Mouse (Mus musculus) cerebellum, adult 2 months (tissue): ENCODE results near the gene Cxcr5. TPM values are rescaled to one million over a fixed set of nuclear protein-coding genes. Genes with fewer than 3 reads are reported as not detected.
A peak's percentile ranks its signal among the peaks of the same experiment; 100 is the strongest.

Experiments used
- DNase-seq, 2 experiments: peaks; one replicate each; pipeline ENCODE4 v3.0.0; 2021
- H3K27ac ChIP-seq: fragments of 200-500 bp; 2 replicates; pipeline ENCODE4 v1.5.1; 2012; ENCODE audit warnings: low read length, control low read depth, inconsistent platforms; ENCODE audit not compliant: insufficient read depth
- H3K27me3 ChIP-seq: fragments of 200-500 bp; 2 replicates; pipeline ENCODE4 v1.6.1; 2012; ENCODE audit warnings: inconsistent platforms, mild to moderate bottlenecking, low read length, moderate library complexity; ENCODE audit not compliant: control insufficient read depth, insufficient read depth
- H3K4me1 ChIP-seq: fragments of 200-500 bp; 2 replicates; pipeline ENCODE4 v1.6.1; 2011; ENCODE audit warnings: low read length; ENCODE audit not compliant: control insufficient read depth, insufficient read depth
- H3K4me3 ChIP-seq: fragments of 200-500 bp; replicated peaks from 2 replicates; pipeline ENCODE3; 2011; ENCODE audit warnings: mild to moderate bottlenecking, low read depth, low read length, control low read depth; ENCODE audit not compliant: insufficient read depth
- CTCF ChIP-seq: fragments of 200-500 bp; IDR thresholded peaks from 2 replicates; pipeline ENCODE4 v1.5.1; 2011; ENCODE audit warnings: low read depth, mild to moderate bottlenecking, control low read depth, low read length, moderate library complexity, borderline replicate concordance; ENCODE audit not compliant: insufficient read depth
- POLR2A ChIP-seq: fragments of 200-500 bp; IDR thresholded peaks from 2 replicates; pipeline ENCODE4 v1.6.1; 2011; ENCODE audit warnings: low read length, control low read depth, borderline replicate concordance; ENCODE audit not compliant: insufficient read depth
- WGBS: fragments of 180-500 bp; shearing (Covaris S2); methylation state at CpG from one replicate; pipeline ENCODE4 v1.1.7; 2018; 5-methylcytosine and 5-hydroxymethylcytosine counted together
- polyA plus RNA-seq: library from polyadenylated mRNA; depleted of rRNA; stranded (reverse); fragments of >200 nt; gene quantifications from 2 replicates; pipeline ENCODE4 v1.2.3, GENCODE M21; 2012

Cxcr5 gene
- polyA plus RNA-seq, 1 experiment = 0.20 TPM

DNA sequence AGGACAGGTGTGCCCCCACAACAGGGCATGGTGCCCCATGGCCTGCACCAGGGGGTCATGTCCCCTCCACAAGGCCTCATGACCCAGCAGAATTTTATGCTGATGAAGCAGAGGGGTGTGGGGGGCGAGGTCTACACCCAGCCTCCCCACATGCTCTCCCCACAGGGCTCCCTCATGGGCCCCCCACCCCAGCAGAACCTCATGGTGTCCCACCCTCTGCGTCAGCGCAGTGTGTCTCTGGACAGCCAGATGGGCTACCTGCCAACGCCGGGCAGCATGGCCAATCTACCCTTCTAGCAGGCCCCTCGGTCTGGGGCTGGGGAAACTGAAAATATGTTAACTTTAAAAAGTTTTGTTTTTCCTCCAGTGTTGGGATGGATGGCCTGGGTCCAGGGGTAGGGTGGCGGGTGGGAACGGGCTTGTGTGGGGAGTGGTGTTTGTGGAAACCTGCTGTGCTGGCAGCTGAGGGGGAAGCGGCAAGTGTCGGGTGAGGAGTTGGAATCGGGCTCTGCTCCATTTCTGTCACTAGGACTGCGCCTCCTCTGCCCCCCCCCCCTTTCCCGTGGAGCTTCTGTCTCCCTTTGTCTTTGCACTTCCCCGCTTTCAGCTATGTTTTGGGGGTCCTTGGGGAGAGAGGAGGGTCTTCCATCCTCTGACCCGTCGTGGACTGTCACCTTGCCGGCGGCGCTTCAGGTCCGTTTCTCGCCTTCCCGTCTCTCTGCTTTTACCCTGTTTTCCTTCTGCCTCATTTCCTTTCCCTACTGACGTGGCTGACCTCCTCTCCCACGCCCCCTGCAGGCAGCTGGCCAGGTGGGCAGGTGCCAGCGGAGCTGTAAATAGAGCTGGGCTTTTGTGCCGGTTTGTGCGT is 52.0 kb downstream of the Cxcr5 start:
- DNase-seq = peak; percentile 91 to 92
- Histone ChIP-seq H3K4me3 (peak overlapping the region; percentile 50), H3K27ac (peak overlapping the region; percentile 55; the same call in 1 of the 2 replicates), H3K27me3 (no peaks in the 10 kb centered on the region), H3K4me1 (peaks cover 39% of the 10 kb centered on the region)
- 1% methylated on average over 27 of the region's 27 CpGs for WGBS
- TF ChIP-seq CTCF = no peak; the same call in 1 of the 2 replicates

DNA sequence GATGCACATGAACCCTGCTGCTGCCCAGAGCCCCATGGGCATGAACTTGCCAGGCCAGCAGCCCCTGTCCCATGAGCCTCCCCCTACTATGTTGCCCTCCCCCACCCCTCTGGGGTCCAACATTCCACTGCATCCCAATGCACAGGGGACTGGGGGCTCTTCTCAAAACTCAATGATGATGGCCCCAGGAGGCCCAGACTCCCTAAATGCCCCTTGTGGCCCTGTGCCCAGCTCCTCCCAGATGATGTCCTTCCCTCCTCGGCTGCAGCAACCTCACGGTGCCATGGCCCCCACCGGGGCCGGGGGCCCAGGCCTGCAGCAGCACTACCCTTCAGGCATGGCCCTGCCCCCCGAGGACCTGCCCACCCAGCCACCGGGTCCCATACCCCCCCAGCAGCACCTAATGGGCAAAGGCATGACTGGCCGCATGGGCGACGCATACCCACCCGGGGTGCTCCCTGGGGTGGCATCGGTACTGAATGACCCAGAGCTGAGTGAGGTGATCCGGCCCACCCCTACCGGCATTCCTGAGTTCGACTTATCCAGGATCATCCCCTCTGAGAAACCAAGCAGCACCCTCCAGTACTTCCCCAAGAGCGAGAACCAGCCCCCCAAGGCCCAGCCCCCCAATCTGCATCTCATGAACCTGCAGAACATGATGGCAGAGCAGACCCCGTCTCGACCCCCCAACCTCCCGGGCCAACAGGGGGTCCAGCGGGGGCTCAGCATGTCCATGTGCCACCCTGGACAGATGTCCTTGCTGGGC is 52.8 kb downstream of the Cxcr5 start:
- Histone ChIP-seq H3K27me3 (no peaks in the 10 kb centered on the region), H3K4me1 (peaks cover 39% of the 10 kb centered on the region), H3K27ac (0 out of 2 replicates have a peak overlapping the region, but pooled peaks have one; percentile 8), H3K4me3 (no peak overlapping the region)
- DNase-seq = peak; percentile 29 to 38
- TF ChIP-seq POLR2A = no peak
- no peak for TF ChIP-seq CTCF
- 37% methylated on average over 19 of the region's 19 CpGs for WGBS

DNA sequence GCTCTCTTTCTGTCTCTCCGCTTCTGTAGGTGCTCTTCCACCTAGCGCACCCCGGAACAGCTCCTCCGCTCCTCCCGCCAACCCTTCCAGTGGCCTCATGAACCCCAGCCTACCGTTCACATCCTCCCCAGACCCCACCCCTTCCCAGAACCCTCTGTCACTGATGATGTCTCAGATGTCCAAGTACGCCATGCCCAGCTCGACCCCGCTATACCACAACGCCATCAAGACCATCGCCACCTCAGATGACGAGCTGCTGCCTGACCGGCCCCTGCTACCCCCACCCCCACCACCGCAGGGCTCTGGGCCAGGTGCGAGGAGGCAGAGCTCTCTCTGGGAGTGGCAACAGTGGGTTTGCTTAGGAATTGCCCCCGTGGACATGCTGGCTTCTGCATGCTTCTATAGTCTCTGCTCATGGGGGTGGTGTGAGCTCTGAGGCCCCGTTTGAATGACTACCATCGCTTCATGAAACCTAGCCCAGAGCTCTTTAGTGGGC is 53.5 kb downstream of the Cxcr5 start:
- H3K4me1 ChIP-seq = peaks cover 39% of the 10 kb centered on the region
- DNase-seq = peak; percentile 22 to 35
- H3K4me3 ChIP-seq = no peak overlapping the region
- TF ChIP-seq POLR2A (no peak), CTCF (no peak)
- 75% methylated on average over 18 of the region's 18 CpGs for WGBS
- H3K27me3 ChIP-seq = no peaks in the 10 kb centered on the region
- no peak overlapping the region for H3K27ac ChIP-seq

DNA sequence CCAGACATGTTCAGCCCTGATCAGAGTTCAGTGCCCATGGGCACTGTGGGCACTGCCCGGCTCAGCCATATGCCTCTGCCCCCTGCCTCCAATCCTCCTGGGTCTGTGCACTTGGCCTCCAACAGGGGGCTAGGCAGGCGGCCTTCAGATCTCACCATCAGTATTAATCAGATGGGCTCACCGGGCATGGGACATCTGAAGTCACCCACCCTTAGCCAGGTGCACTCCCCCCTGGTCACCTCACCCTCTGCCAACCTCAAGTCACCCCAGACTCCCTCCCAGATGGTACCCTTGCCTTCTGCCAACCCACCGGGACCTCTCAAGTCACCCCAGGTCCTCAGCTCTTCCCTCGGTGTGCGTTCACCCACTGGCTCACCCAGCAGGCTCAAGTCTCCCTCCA is 54.3 kb downstream of the Cxcr5 start:
- no peaks in the 10 kb centered on the region for H3K27me3 ChIP-seq
- TF ChIP-seq POLR2A (no peak), CTCF (no peak)
- H3K4me3 ChIP-seq = no peak overlapping the region
- H3K4me1 ChIP-seq = peaks cover 37% of the 10 kb centered on the region
- peak in 1 of 2 experiments; percentile 28 for DNase-seq
- no peak overlapping the region for H3K27ac ChIP-seq
- 46% methylated on average over 6 of the region's 6 CpGs for WGBS

DNA sequence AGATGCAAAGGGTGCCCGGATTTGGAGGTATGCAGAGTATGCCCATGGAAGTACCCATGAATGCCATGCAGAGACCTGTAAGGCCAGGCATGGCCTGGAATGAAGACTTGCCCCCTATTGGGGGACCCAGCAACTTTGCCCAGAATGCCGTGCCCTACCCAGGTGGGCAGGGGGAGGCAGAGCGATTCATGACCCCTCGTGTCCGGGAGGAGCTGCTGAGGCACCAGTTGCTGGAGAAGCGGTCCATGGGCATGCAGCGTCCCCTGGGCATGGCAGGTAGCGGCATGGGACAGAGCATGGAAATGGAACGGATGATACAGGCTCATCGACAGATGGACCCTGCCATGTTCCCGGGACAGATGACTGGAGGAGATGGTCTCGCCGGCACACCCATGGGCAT is 55.1 kb downstream of the Cxcr5 start:
- WGBS = 68% methylated on average over 13 of the region's 13 CpGs

DNA sequence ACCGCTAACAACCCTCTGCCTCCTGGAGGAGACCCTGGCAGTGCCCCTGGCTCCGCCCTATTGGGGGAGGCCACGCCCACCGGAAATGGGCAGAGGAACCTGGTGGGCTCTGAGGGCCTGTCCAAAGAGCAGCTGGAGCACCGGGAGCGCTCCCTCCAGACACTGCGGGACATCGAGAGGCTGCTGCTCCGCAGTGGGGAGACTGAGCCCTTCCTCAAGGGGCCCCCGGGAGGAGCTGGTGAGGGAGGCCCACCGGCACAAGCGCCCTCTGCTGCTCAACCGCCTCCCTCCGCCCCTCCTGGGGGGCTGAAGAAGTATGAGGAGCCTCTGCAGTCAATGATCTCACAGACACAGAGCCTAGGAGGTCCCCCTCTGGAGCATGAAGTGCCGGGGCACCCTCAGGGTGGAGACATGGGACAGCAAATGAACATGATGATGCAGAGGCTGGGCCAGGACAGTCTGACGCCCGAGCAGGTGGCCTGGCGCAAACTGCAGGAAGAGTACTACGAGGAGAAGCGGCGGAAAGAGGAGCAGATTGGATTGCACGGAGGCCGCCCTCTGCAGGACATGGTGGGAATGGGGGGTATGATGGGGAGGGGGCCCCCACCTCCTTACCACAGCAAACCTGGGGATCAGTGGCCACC is 55.7 kb downstream of the Cxcr5 start:
- peak; percentile 39 to 55 for DNase-seq
- H3K4me1 ChIP-seq = peaks cover 32% of the 10 kb centered on the region
- TF ChIP-seq CTCF = no peak
- no peak for TF ChIP-seq POLR2A
- H3K27me3 ChIP-seq = no peaks in the 10 kb centered on the region
- no peak overlapping the region for H3K27ac ChIP-seq
- WGBS = 36% methylated on average over 23 of the region's 23 CpGs
- H3K4me3 ChIP-seq = no peak overlapping the region

More for the DNA sequence above, 55.1 kb downstream of the Cxcr5 start:
- TF ChIP-seq POLR2A (no peak), CTCF (no peak)
- Histone ChIP-seq H3K4me3 (no peak overlapping the region), H3K4me1 (peaks cover 34% of the 10 kb centered on the region), H3K27me3 (no peaks in the 10 kb centered on the region), H3K27ac (no peak overlapping the region)
- no peak for DNase-seq

DNA sequence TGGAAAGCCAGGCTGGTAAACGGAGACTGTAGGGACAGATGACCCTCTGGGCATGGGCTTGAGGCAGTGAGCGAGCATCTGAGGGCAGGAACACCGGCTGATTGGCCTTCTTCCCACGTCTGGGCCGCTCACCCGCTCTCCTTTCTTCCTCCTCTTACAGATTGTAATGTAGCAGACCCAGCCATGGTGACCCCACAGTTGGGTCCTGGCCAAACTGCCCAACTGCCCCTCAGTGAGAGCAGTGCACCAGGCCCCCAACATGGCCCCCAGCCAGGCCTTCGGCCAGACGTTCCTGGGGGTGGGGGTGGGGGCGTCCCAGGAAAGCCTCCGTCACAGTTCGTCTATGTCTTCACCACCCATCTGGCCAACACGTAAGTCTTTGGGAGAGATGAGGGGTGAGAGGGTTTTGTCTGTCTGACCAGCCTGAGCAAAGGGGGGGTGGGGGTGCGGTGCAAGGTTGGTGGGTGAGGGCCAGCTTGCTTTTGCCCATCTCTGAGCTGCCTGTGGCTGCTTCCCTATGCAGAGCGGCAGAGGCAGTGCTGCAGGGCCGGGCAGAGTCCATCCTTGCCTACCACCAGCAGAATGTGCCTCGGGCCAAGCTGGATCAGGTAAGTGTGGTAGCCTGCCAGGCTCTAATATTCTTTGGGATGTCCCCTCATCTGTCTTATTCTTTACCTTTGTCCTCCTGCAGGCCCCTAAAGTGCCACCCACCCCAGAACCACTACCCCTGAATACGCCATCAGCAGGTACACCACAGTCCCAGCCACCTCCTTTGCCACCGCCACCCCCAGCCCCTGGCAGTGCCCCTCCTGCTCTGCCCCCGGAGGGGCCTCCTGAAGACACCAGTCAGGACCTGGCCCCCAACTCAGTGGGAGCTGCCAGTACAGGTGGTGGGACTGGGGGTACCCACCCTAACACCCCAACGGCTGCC is 56.5 kb downstream of the Cxcr5 start:
- peak in 1 of 2 experiments; percentile 27 for DNase-seq

More for the DNA sequence above, 56.5 kb downstream of the Cxcr5 start:
- TF ChIP-seq POLR2A (no peak), CTCF (no peak)
- Histone ChIP-seq H3K27me3 (no peaks in the 10 kb centered on the region), H3K4me1 (peaks cover 34% of the 10 kb centered on the region), H3K4me3 (no peak overlapping the region), H3K27ac (no peak overlapping the region)
- 40% methylated on average over 20 of the region's 20 CpGs for WGBS
